Mouse (Mus musculus): ENCODE measurements around the gene Sema3e.

DNA sequence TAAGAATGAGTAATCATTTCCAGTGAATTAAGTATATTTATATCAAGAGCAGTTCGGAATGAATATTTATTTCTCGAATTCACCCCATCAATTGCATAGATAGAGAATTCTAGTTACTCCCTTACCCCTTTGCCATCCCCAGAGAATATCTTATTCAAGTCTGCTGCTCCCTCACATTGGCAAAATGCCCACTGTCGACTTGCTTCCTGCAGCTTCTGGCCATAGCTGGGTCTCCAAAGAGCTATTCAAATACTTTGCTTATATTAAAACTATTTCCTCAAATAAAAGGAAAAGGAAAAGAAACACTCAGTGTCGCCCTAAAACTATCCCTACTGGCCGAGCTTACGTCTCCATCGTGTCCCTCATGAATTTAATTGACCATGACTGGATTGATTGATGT lies 191.1 kb downstream of the Sema3e start:
- TF ChIP-seq MAFK (IDR thresholded peaks at IDR 0.05; ENCODE audit: insufficient read depth, low read depth, low read length) (no peak), ZC3H11A (IDR thresholded peaks at IDR 0.05; ENCODE audit: borderline replicate concordance, low read depth, low read length) (no peak), HCFC1 (IDR thresholded peaks at IDR 0.05; ENCODE audit: borderline replicate concordance, insufficient read depth, low read length) (no peak)
